Mouse (Mus musculus) 416B (cell line): ENCODE data around the gene Adam22.

Experiments
- DNase-seq: peaks from one replicate; pipeline ENCODE4 v3.0.0; 2011; ENCODE audit warnings: low read depth

The Adam22 gene

DNA sequence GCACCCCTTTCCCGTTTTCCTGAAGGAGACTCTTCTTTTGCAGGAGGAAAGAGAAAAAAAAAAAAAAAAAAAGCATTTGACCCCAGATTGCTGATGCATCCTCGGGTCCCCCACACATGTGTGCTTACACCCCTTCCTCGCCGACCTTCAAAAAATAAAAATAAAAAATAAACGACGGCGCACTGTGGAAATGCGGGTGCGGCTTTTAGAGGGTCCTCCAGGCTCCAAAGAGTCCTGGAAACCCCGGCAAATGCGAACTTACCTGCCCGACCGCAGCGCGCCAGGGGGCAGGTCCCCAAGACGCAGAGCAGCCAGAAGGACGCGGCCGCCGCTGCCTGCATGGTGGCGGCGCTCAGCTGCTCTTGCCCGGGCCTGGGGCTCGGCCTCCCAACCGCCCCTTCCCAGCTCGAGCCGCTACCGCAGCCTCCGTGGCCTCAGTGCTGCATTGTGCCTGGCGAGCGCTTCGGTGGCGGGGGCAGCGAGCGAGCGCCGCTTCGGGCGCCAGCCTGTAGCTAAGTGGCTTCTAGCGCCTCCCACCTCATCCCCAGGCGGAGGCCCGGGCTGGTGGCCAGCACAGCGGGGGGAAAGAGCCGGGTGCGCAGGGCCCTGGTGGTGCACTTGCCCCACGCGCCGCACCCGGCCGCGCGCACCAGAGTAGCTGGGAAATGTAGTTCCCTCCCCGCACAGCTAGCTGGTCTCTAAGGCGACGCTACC, at the start of gene Adam22:
Adam22 (minus strand) TSS at position 547 of the 714 bp plus-strand sequence.
- no peak for DNase-seq

DNA sequence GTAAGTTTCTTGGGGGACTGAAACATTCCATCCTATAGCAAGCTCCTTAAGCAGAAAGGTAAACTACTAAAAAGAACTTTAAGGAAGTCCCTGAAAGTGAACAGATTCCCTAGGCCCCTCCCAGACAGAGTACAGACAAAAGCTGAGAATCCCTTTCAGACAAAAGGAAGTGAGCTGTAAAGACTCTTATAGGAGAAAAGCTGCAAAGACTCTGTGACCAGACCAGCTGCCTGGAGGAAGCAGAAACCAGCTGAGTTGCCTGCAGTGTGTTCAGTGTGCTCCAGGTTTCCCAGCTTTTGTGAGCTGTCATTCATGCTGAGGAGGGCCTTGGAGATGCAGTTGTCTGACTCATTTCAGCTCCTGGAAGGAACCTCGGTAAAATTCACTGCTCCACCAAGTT, 49.5 kb upstream of the Adam22 start:
- peak; percentile 31 for DNase-seq

DNA sequence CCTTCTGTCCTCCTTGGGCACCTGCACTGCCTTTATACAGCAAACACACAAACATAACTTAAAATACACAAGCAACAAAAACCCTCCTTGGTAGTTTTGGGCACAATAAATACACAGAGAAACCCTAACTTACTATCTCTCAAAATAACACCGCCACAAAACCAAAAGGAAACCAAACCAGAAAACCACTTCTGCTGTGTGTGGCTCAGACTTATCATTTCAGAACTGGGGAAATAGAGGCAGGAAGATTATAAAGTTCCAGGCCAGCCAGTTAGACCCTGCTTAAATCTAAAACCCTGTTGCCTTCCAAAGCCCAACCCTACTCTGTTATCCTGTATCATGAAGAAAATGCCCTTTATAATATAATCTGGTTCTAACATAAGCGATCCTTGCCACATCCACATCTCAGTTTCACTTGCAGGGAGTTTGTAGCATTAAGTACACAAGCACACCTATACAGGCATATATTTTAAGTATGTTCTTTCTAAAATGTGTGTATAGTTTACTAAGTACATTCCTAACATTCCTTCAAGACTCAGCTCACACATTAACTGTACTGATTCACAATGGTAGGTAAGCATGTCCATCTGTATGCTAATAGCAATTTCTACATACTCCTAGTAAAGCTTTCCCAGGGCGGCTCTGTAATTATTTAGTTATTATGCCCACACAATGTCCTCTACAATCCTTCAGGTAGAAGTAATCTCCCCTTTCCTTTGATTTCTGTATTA, 48.9 kb upstream of the Adam22 start:
- DNase-seq, result peak; percentile 30

DNA sequence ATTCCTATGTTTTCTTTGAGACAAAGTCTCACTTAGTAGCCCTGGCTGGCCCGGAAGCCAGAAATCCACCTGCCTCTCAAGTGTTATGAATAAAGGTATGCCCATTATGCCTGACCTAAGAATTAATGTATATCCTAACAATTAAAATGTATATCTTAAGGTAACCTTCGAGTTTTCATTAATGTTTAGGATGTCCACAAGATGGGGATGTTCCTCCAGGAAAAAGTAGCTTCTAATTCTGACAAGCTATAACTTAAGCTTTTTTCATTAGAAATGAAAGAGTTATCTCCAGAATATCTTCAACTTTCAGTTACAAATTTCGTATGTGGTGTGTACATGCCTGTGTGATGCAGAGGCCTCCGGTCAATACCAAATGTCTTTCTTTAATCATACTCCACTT, 40.8 kb upstream of the Adam22 start:
- peak; percentile 39 for DNase-seq

DNA sequence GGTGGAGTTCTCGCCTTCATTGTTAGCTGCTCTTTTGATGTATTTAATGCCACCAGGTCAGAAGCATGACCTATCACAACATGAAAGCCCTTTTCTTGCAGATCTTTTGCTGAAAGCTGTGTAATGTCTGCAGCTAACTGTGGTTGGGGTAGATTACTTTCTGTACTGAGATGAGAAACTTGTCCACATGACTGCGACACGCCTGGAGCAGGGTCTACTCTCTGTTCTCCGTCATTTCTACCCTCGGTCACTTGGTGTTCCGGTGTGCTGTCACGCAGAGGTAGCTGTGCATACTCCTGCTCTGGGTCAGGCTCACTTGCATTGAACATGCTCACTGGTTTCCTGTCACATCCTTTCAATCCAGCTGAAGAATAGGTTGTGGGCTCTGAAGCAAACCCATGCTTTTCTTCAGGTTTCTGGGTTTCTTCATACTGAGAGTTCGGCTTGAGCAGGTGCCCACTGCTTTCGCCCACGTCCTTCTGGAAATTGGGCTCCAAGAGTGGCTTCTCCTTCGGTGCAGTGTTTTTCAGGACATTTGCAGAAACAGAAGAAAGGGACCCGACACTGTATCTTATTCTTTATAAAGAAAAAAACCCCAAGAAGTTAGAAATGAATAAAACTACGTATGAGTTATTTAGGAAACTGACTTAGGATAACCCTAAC, 29.8 kb upstream of the Adam22 start:
- DNase-seq, result no peak

DNA sequence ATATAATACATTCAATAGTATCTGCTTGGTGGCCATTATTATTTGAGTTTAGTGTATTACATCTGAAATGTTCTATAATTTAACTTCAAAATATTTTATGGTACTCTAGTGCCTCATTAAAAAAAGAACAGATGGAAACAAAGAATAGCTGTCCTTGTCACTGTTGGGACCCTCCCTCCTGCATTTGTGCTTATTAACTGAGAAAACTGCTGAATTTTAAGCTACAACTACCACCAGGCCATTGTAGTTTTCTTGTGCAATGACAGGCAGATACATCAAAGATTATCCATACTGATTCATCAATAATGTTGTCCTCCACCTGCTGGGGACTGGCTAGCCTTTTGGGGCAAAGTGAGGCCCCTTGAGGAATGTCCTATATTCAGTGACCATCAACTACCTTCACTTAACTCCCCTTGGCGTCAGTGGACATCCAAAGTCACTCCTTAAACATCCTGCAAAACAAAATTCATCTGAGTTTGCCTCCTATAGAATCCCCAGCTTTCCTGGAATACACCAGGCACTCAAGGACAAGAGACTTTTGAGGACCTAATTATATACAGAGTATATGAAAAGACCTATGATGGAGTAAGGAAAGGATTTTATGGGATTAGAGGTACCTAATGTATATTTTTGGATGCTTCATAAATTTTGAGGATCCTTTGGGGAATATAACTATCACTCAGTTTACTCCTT, 26.1 kb upstream of the Adam22 start:
- DNase-seq, result no peak

DNA sequence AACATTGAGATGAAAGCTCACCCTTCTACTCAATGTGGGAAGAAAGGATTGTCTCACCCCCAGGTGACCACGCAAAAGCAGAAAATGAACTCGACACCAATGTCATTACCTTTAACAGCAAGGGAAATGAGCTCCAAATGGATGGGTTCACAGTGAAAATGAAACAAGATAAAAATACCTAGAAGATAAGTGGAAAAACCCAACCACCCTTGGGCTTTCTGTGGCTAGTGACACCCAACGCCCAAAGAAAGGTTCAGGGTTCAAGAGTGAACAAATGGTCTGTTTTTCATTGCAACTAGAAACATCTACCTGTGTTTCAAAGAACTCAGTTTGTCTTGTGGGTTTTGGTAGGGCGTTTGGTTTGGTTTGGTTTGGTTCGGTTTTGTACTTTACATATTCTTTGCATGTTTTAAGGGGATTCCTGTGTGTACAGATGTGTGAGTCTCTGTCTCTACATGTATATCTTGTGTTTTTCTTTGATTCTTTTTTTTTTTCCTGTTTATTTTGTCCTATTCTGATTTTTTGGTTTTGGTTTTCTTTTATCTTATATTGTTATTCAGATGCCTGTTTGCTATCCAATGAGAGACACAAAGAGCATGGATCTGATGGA, 6.4 kb upstream of the Adam22 start:
- DNase-seq, result no peak

DNA sequence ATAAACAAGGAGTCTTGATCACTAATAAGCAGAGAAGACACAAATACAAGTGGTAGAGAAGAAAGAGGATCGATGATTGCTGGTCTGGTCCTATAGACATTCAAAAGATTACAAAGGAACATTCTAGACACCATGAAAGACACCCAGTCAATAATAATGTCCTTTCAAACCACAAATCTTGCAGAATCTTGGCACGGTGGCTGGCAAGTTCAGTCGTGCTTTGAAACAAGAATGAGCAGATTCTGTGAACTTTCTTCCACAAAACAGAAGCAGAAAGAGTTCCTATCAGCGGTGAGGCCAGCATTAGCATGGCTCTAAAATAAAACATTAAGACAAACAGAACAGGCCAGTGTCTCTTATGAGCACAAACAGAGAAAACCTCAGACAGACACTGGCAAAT, 5.5 kb upstream of the Adam22 start:
- DNase-seq, result no peak

DNA sequence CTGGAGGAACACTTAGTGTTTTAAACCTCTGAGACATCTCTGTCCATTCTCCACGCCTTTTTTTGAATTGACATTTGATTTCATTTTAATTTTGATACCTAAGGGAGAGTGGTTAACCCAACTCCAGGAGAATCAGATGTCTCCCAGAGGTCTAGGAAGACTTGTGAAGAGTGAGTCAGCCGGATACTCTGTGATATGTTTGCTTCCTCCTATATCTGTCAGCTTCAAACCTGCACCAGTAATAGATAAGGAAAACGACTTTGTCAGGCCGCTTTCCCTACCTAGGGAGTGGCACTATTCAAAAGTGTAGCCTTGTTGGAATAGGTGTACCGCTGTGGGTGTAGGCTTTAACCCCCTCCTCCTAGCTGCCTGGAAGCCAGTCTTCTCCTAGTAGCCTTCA, 821 bp upstream of the Adam22 start:
- DNase-seq, result no peak

DNA sequence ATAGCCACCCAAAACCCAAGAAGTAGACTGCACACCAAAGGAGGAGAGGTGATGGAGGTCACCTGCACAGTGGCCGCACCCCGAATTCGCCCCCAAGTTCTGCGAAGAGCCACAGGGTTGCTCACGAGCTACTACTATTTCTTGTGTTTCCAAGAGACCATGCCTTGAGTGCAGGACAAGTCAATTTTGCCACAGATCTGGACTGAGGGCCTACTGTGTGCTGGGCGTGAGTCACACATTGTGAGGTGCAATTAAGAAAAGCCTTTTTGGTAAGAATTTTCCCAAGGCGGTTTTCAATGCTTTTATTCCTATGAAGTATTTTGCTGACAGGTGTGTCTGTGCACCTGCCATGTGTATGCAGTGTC, 350 bp upstream of the Adam22 start:
- no peak for DNase-seq

DNA sequence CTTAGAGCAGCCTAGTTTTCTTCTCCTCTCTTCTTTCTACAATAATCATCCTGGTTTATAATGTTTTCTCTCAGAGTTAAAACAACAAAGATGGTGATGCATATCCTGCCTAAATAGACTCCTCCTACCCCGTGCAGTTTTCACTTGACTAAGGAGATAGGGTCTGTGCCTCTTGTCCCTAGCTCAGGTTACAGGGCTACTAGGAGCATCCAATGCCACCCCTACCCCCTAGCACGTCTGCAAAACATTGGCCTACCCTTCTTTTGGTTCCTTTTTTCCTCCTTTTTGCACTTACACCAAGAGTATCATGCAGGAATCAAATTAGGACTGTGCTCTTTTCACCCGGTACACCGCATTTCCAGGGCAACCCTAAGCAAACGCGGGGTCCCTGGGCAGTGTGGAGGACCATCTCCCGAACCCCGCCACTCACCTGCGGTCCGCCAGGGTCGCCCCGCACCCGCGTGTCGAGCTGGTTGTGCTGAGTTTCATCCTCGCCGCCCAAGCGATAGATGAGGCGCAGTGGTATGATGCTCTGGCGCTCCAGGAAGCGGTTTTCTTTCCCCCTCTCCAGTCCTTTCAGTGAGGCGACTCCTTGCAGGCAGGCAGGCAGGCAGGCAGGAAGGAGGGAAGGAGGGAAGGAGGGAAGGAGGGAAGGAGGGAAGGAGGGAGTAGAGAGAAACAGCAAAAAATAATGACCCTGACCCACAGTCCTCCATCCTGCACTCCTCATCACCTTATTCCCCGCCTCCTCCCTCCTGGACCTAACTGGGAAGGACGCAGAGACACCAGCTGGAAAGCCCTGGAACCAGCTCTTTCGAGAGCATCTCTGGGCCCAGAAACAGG, 968 bp downstream of the Adam22 start:
- DNase-seq, result no peak

DNA sequence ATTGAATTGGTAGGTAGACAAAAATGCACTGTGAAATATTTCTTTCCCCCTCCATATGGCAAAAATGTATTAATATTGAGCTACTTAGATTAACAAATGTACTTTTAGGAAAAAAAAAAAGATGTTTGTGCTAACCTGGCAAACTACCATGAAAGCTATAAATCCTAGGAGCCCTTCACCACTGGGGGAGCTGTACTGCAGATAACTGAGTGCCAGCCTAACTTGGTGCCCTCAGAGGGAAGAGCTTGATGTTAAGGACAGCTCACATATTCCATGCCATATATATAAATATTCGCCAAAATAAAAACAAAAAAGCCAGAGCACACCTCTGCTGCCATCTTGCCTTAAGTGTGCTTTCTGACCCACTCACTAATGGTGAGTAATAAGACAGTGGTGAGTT, 5.6 kb downstream of the Adam22 start:
- peak; percentile 17 for DNase-seq

DNA sequence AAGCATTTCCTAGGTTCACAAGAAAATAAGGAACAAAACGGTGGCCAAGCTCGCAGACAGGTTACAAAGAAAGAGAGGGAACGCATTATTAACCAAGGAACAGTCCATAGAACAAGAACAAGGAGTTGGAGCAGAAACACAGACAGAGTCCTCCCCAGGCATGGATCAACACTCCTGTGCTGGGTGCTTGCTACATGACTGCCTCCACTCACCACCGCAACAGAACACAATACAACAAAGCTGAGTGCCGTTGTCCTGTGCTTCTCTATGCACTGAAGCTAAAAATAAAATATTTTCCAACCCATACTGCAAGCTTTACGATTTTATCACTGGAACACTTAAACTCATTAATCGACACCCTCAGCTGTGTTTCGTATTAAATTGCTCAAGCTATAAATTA, 10.3 kb downstream of the Adam22 start:
- no peak for DNase-seq

DNA sequence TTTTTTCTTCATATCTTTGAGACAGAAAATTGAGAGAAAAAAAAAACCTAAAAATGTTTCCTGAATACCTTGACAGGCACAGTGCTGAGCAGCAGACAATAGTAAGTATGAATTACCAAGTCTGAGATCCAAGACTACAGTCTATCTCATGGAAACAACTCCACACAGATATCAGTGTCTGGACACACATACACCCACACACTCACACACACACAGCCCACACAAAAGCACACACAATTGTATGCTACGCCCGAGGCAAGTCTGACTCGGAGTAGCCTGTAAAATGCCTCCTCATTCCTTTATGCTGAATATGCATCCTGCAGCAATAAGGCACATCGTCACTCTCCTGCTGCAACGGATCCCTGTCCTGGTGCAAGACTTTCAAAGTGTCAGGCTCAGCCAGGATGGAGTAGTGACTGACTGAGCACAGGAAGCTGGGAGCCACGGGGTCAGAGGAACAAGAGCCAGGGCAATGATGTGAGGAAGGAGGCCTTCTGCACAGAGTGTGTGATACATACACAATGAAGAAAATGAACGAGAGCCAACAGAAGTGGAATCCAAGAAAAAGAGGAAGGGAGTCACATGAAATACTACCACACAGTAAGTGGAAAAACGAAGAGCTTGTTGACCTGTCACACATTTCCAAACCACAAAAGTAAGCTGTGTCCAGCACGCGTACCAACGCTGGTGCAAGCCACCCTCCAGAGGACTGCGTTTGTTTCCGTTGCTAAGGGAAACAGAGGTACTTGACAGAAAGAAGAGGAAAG, 10.9 kb downstream of the Adam22 start:
- DNase-seq, result no peak

DNA sequence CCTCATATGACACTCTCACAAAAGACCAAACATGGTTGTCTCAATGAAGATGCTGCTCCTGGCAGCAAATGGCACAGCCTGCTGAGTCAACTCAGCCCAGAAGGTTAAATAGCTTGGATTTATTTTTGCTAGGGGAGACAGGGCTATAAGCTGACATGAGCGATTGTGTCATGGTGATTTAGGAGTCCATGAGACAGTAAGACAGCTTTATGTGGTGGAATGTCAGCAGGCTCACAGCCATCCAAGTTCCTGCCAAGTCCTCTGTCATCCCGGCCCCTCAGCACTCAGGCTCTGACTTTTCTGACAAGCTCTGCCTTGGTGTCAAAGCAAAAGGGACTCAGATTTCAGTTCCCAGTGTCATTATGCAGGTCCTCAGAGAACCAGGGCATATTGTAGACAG, 11.6 kb downstream of the Adam22 start:
- no peak for DNase-seq

DNA sequence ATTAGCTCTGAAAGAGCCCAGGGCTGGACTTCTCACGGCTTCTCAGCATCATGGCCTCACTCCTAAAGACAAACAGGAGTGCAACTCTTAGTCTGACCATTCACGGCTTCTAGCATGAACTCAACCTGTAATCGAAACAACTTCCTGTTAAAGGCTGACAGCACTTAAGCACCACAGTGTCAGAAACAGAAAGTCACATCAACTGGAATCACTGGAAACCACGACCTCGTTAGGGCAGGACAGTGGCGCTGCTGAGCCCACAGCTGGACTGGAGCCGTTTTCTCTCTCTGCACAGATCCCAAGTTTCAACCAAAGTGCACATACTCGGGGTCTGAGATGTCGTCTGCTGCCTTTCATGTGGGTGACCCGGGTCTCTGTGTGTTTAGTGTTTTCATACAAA, 18.4 kb downstream of the Adam22 start:
- no peak for DNase-seq

DNA sequence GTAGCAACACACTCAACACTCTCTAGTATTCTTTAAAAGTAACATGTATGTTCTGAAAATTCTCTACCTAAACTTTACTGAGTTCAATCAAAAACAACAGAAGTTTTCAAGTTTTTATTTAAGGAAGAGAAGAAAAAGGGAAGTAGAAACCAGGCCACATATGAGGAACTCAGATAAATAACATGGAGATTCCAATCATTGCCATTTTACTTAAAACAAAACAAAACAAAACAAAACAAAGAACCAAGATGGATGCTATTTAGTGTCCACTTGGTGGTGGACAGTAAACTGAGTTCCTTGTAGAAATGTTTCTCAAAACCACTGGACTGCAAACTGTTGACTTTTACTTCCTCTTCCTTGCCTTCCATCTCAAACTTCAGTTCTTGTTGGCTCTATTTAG, 21.6 kb downstream of the Adam22 start:
- DNase-seq, result peak; percentile 3

DNA sequence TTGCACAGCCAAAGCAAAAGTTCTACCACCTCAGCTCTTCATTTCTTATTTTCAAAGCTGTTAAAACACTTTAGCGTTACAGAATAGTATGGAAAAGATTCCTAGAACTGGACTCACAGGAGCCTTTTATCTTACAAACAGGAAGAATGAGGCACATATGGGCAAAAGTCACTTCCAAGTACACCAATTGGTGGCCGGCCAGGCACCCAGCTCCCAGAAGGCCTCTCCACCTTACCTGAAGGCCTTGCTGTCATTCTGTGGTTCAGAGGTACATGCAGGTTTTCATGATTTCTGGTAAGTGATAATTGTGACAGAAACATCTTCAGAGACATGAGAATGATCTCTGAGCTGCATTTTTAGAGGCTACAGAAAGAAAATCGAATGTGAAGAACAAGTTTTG, 24.7 kb downstream of the Adam22 start:
- no peak for DNase-seq

DNA sequence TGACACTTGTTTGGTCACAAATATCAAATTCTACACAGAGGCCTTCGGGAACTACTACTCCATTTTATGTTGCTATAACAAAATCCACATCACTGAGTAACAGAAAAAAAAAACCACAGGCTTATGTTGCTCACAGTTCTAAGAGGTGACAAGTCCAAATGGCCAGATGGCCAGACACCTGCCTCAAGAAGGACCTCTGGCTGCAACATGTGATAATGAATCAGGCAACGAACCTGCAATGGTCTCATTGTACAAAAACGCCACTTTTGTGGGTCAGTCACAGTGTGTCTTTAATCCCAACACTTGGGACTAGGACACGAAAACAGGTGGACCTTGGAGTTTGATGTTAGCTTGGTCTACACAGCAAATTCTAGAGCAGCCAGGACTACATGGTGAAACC, 26.3 kb downstream of the Adam22 start:
- DNase-seq, result no peak

DNA sequence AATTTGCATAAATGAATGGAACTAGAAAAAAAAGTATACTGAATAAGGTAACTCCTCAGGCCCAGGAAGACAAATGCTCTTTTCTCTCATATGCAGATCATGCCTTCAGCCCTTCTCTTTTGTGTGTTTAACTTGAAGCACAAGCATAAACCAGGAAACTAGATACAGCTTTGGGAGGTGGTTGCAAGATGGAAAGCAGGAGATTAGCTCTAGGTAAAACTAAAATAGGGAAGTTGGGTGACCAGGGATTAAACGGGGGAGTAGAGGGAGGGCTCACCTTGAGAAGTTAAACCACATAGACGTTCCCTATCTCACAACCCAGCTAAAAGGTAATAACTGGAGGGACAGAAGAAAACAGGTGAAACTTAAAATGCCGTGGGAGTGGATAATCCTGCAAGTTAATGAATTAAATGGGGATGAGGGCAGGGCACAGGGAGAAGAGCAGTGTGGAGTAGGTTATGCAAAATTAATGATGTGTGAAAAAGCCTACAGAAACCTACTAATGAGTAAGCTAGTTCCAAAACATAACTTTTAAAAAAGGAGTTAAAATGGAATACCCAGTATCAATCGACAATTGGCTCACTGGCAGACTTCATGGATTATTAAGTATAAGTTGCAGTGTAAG, 40.2 kb downstream of the Adam22 start:
- no peak for DNase-seq
